Mouse (Mus musculus): ENCODE results near the gene Rsph6a.
"Not testable (repeated sequence)": the region's sequence is repeated elsewhere in the genome, so short reads cannot be mapped to it uniquely, and the experiment has no call there.

Rsph6a gene

GRCm38 (mm10) chr7:19046286-19047069 is 8.0 kb upstream of the Rsph6a start:
- no peak for DNase-seq (ENCODE audit: low spot score in 2 of 2)

GRCm38 (mm10) chr7:19048006-19048527 is 6.4 kb upstream of the Rsph6a start:
- DNase-seq (ENCODE audit: low spot score in 2 of 2): no peak

GRCm38 (mm10) chr7:19049252-19049651 is 5.2 kb upstream of the Rsph6a start:
- no peak for DNase-seq (ENCODE audit: low spot score in 2 of 2)

DNA sequence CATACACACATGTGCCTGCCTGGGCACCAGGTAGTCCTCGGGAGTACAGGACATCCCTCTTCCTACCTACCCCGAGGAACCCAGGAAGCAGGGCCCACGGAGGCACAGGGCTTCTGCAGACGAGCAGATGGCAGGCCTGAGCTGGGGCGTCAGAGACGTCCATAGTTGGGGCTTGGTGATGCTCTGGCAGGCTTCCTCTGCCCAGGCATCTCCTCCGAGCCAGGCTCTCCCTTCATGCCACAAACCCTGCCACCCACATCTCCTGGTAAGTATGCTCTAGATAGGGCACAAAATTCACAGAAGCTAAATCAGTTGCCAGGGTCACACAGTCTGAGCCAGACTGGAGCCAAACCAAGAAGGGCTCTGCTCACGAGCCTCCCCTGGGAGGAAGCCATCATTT is 4.3 kb upstream of the Rsph6a start:
- DNase-seq (ENCODE audit: low spot score in 2 of 2): no peak

GRCm38 (mm10) chr7:19051161-19051560 is 3.3 kb upstream of the Rsph6a start:
- DNase-seq (ENCODE audit: low spot score in 2 of 2): no peak

DNA sequence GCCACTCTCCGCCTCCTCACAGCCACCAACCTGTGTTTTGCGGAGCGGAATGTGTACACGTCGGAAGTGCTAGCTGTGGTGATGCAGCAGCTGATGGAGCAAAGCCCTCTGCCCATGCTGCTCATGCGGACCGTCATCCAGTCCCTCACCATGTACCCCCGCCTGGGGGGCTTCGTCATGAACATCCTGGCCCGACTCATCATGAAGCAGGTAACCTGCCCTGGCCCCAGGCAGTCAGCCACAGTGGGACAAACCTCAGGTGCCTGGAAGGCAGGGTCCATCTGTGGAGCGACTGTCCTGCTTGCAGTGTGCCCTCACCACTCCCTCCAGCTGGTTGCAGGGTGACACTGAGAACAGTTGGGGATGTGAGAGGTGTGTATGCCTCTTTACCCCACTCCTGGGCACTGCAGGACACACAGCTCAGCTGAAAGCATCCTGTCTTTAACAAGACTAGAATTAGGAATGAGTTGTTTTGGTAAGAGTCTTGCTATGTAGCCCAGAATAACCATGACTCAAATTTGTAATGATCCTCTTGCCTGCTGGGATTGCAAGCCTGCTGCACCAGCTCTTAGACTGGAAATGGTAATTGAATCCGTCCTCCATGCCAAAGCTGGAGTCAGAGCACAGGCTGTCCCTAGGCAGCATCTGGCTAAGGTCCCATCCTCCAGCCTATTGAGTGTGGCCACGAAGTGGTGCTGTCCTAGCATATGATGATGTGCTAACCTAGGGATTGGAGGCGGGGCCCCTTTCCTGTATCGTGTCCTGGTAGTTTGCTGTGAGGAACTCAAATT is 1.9 kb upstream of the Rsph6a start:
- peak in 1 of 2 experiments; percentile 33 for DNase-seq (ENCODE audit: low spot score in 2 of 2)

- DNase-seq (ENCODE audit: low spot score in 2 of 2): no peak
These were observed 1.4 kb upstream of the Rsph6a start for GRCm38 (mm10) chr7:19053136-19053532.

DNA sequence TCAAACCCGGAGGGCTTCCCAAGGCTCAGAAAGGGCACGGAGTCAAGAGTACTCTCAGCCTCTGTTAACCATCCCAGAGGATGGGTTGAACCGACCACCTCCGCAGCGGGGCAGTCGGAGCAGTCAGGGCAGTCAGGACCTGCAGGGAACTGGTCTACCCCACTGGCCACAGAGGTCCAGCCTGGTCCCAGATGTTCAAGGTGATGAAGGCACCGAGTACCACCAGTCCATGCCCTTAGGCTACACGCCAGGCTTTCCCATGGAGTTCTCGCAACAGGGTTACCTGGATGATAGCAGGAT is 237 bp downstream of the Rsph6a start:
- no peak for DNase-seq (ENCODE audit: low spot score in 2 of 2)

GRCm38 (mm10) chr7:19055108-19055507 is 618 bp downstream of the Rsph6a start:
- no peak for DNase-seq (ENCODE audit: low spot score in 2 of 2)

DNA sequence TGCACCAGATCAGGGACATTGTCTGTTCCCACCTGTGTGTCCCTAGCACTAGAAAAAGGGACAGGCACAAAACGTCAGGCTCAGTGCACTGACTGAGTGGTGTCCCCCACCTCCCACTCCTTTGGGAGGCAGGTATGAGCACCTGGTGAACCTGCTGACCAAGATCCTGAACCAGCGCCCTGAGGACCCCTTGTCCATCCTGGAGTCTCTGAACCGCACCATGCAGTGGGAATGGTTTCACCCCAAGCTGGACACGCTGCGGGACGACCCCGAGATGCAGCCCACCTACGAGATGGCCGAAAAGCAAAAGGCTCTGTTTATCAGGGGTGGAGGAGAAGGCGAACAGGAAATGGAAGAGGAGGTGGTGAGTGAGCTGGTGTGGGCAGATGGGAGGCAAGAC is 2.9 kb downstream of the Rsph6a start:
- no peak for DNase-seq (ENCODE audit: low spot score in 2 of 2)

- no peak for DNase-seq (ENCODE audit: low spot score in 2 of 2)
These were observed 11.4 kb downstream of the Rsph6a start for GRCm38 (mm10) chr7:19065896-19066295.

DNA sequence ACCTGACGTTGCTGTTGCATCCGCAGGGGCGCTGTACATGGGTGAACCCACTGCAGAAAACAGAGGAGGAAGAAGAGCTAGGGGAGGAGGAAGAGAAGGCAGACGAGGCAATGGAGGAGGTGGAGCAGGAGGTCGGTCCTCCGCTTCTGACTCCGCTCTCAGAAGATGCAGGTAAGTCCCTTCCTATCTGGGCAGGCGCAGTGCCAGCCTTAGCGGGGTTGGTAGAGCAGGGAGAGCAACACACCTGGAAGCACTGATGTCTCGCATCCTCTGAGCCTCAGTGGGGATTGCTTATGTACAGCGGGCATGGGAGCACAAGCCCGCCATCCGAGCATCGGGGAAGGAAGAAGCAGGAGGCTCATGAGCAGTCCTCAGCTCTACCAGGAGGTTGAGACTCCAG is 12.6 kb downstream of the Rsph6a start:
- no peak for DNase-seq (ENCODE audit: low spot score in 2 of 2)

DNA sequence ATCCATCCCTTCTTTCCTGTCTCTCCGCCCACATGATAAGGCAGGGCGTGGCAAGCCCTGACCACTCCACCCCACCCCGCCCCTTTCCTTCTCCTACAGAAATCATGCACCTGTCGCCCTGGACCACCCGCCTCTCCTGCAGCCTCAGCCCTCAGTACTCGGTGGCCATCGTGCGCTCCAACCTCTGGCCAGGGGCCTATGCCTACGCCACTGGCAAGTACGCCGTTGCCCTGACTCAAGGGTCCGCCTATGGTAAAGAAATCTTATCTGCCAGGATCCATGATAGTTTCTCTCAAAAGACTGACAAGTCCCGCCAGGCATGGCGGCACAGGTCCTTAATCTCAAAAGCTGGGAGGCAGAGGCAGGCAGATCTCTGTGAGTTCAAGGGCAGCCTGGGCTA is 13.4 kb downstream of the Rsph6a start:
- no peak for DNase-seq (ENCODE audit: low spot score in 2 of 2)

- peak in 1 of 2 experiments; percentile 72 for DNase-seq (ENCODE audit: low spot score in 2 of 2)
These were observed 14.2 kb downstream of the Rsph6a start for GRCm38 (mm10) chr7:19068707-19069106.

GRCm38 (mm10) chr7:19069500-19069899 is 15.0 kb downstream of the Rsph6a start:
- DNase-seq (ENCODE audit: low spot score in 2 of 2): no peak

DNA sequence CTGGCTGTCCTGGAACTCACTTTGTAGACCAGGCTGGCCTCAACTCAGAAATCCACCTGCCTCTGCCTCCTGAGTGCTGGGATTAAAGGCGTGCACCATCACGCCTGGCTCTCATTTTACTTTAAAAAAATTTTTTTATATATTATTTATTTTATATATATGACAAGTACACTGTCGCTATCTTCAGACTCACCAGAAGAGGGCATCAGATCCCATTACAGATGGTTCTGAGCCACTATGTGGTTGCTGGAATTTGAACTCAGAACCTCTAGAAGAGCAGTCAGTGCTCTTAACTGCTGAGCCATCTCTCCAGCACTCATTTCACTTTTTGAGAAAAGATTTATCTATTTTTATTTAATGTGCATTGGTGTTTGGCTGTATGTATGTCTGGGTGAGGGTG is 16.5 kb downstream of the Rsph6a start:
- not testable (repeated sequence) for DNase-seq (ENCODE audit: low spot score in 2 of 2)

DNA sequence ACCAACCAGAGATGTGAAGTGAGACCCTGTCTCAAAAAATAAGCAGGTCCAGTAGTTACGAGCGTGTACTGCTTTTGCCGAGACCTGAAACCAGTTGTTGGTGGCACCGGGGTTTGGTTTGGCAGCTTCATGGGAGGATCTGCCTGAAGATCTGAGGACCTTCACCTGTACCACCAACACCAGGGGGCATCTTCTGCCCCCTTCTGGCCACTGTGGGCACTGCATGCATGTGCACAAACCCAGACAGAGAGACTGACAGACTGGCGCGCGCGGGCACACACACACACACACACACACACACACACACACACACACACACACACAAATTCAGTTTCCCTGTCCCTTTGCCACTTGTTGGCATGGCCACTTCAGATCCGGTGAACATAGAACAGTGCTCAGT is 19.0 kb downstream of the Rsph6a start:
- peak in 1 of 2 experiments; percentile 5 for DNase-seq (ENCODE audit: low spot score in 2 of 2)

GRCm38 (mm10) chr7:19074494-19074893 is 20.0 kb downstream of the Rsph6a start:
- DNase-seq (ENCODE audit: low spot score in 2 of 2): no peak

DNA sequence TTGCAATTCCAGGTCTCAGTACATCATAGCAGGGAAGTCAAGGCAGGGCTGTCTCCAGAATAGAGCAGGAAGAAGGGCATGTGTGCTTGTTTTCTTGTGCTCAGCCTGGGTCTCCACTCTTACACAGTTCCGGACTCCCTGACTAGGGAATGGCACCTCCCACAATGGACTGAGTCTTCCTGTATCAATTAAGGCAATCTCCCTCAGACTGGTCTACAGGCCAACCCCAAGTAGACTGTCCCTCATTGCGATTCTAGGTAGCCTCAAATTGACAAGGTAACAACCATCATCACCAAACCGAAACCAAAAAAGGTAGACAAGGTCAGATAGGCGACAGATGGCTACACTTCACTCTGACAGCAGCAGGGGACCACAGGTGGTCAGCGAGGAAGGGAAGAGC is 20.7 kb downstream of the Rsph6a start:
- no peak for DNase-seq (ENCODE audit: low spot score in 2 of 2)

DNA sequence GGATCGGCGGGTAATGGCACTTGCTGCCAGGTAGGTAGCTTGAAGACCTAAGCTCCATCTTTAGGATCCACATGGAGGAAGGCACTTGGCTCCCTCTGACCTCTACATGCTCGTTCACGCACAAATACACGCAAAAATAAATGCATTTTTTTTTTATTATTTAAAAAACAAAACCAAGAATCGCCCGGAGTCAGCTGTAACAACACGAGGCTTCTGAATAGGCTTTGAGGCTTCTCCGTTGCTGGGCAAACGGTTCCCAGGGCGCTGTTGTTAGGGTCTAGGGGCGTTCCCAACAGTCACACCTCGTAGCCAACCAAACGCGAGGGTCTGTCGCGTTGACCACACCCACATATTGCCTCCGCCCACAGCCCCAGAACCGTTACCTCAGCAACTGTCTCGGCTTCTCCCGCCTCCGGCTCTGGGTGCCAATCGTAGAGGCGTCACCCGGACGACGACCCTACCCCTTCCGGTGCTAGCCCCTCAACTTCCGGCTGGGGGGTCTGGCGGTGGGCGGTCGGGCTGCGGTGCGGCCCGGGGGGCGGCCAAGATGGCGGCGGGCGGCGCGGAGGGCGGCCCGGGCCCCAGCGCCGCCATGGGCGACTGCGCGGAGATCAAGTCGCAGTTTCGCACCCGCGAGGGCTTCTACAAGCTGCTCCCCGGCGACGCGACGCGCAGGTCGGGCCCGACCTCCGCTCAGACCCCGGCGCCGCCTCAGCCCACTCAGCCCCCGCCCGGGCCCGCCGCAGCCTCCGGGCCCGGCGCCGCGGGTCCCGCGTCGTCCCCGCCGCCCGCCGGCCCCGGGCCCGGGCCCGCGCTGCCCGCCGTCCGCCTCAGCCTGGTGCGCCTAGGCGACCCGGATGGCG is 21.5 kb downstream of the Rsph6a start, which contains the start of gene Dmwd:
Dmwd (plus strand) TSS at position 505 of the 863 bp plus-strand sequence.
- DNase-seq (ENCODE audit: low spot score in 2 of 2): peak; percentile 95 to 98

DNA sequence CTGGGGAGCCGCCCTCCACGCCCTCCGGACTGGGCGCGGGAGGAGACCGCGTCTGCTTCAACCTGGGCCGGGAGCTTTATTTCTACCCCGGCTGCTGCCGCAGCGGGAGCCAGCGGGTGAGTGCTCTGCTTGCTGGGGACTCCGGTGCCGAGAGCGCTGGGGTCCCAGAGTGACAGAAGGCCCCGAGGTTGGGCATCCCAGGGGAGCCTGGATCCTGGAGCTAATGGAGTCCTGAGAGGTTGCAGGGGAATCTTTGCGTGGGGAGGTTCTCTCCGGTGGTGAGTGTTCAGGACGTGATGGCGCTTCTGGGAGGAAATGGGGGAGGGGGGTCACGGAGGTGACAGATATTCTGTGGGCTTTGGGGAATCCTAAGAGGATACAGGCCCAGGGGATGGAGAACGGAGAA is 22.1 kb downstream of the Rsph6a start:
- DNase-seq (ENCODE audit: low spot score in 2 of 2): no peak

GRCm38 (mm10) chr7:19077761-19078160 is 23.3 kb downstream of the Rsph6a start:
- no peak for DNase-seq (ENCODE audit: low spot score in 2 of 2)

Data from frontal cortex, postnatal 14 days (tissue).